Mouse (Mus musculus): ENCODE measurements around the gene Mllt3. TPM values are rescaled to one million over a fixed set of nuclear protein-coding genes. Genes with fewer than 3 reads are reported as not detected.

The Mllt3 gene
- polyA plus RNA-seq, 1 experiment from 2014 or later: 67.6 TPM

DNA sequence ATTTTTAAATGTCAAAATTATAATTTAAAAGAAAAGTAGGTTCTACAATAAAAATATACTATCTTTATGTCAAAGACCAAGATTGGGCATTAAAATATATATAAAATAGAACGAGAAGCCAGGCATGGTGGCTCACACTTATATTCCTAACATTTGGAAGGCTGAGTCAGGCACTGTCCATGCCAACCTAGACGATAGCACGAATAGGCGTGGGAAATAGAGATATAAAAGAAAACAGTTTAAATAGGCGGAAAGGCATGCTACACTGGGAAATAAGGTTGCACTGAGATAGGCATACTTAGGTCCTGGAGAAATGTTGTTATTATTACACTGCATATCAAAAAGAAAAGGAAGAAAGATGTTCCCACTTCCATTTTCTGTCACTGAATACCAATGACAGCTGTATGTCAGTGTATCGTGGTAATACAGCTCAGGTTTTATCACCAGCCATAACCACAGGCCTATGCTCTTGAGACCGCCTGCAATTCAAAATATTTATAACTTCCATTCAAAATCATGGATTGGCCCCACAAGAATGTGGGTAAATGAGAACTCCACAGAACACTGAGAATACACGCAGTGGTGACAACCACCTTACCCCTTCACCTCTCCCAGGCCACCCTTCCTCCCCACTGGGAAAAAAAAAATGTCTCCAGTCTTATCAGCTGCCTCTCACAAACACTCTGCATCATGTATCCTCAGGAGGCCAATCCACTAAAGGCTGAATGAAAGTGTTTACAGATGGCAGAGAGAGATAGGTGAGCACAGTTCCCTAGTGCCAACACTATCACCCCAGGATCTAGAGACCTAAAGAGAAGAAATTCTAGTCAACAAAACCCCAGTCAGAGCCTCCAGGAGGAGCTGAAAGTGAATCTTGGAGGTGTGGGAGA lies 102.6 kb downstream of the Mllt3 start:
- Histone ChIP-seq H3K4me3 (ENCODE audit: low read depth, low read length) (no peak overlapping the region), H3K27me3 (ENCODE audit: control insufficient read depth, insufficient read depth, low read length) (no peaks in the 10 kb centered on the region), H3K9me3 (replicated peaks; ENCODE audit: control insufficient read depth, low read length) (no peaks in the 10 kb centered on the region), H3K27ac (ENCODE audit: low read depth, low read length) (no peak overlapping the region), H3K4me2 (no peak overlapping the region), H3K36me3 (ENCODE audit: control insufficient read depth, insufficient read depth, low read length) (peaks cover 3% of the 10 kb centered on the region; the same call in 1 of the 2 replicates), H3K4me1 (ENCODE audit: control insufficient read depth, insufficient read depth, low read length) (peaks cover 33% of the 10 kb centered on the region), H3K9ac (ENCODE audit: low read depth, low read length) (no peak overlapping the region)
- 77% methylated on average over 8 of the region's 8 CpGs for WGBS (ENCODE audit: insufficient replicate concordance)
- ATAC-seq (replicated peaks; ENCODE audit: insufficient number of reproducible peaks, low FRiP score, low TSS enrichment): no peak

DNA sequence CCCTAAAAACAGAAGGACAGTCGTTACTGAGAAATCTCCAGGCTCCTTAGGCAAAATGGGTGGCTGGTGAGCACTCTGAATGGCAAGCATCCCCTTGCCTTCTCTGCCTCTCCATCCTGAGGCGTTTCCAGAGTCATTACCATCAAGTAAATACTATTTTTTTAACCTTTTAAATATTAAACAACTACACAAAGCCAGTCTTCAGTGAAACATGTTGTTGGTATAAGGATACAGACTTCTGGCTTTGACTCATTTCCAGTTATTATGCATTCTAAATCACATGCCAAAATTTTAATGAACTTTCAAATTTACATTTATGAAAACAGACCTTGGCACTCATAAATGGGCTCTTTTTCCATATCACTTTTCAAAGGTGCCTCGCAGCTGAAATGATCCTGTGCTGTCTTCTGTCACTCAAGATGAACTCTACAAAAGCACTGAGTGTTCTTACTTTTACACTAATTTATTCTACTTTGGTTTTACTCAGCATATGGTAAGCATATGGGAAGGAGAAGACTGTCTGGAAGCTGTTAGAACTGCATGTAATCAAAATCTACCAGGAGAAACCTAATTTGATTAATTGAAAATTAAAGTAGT lies 104.5 kb downstream of the Mllt3 start:
- Histone ChIP-seq H3K36me3 (ENCODE audit: control insufficient read depth, insufficient read depth, low read length) (peaks cover 3% of the 10 kb centered on the region; the same call in 1 of the 2 replicates), H3K4me3 (ENCODE audit: low read depth, low read length) (no peak overlapping the region), H3K9ac (ENCODE audit: low read depth, low read length) (no peak overlapping the region), H3K4me2 (no peak overlapping the region), H3K27ac (ENCODE audit: low read depth, low read length) (no peak overlapping the region), H3K27me3 (ENCODE audit: control insufficient read depth, insufficient read depth, low read length) (no peaks in the 10 kb centered on the region), H3K4me1 (ENCODE audit: control insufficient read depth, insufficient read depth, low read length) (peaks cover 18% of the 10 kb centered on the region), H3K9me3 (replicated peaks; ENCODE audit: control insufficient read depth, low read length) (no peaks in the 10 kb centered on the region)
- ATAC-seq (replicated peaks; ENCODE audit: insufficient number of reproducible peaks, low FRiP score, low TSS enrichment): no peak
- 68% methylated on average over 3 of the region's 3 CpGs for WGBS (ENCODE audit: insufficient replicate concordance)

DNA sequence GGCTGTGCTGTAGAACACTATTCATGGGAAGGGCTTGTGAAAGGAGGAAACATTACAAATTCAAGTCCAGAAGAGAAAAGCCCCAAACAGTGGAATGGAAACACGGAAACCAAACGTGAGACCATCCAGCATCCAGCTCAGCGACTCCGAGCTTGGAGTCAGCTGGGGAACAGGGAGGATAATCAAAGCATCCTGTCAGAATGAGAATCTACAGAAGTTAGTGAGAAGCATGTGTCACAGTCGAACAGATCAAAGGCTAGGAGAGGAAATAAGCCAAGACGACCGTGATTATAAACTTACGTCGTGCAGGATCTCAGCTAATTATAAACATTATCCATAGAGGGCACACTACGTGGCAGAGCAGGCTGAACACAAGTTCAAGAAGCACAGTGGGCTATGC lies 105.8 kb downstream of the Mllt3 start:
- Histone ChIP-seq H3K9me3 (replicated peaks; ENCODE audit: control insufficient read depth, low read length) (no peaks in the 10 kb centered on the region), H3K4me1 (ENCODE audit: control insufficient read depth, insufficient read depth, low read length) (peaks cover 12% of the 10 kb centered on the region), H3K36me3 (ENCODE audit: control insufficient read depth, insufficient read depth, low read length) (peaks cover 3% of the 10 kb centered on the region; the same call in 1 of the 2 replicates), H3K9ac (ENCODE audit: low read depth, low read length) (no peak overlapping the region), H3K27ac (ENCODE audit: low read depth, low read length) (no peak overlapping the region), H3K4me2 (no peak overlapping the region), H3K27me3 (ENCODE audit: control insufficient read depth, insufficient read depth, low read length) (no peaks in the 10 kb centered on the region), H3K4me3 (ENCODE audit: low read depth, low read length) (no peak overlapping the region)
- no peak for ATAC-seq (replicated peaks; ENCODE audit: insufficient number of reproducible peaks, low FRiP score, low TSS enrichment)
- 47% methylated on average over 10 of the region's 10 CpGs for WGBS (ENCODE audit: insufficient replicate concordance)

DNA sequence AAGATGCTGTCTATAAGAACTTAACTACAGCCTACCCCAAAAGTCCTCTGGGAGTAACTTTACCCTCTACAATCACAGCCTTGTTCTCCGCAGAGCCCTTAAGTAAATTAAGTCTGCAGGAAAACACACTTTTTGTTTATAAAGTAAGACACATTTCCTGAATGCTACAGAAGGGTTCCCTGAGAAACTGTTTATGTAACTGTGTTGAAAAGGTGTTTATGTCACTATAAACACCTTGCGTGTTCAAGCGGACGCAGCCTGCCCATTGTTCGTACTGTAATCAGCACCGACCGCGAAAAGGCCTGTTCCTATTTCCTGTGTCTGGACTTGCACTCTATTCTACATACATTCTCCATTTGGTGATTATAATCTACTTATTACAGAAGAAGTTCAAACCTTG lies 112.5 kb downstream of the Mllt3 start:
- H3K4me2 ChIP-seq: no peak overlapping the region

DNA sequence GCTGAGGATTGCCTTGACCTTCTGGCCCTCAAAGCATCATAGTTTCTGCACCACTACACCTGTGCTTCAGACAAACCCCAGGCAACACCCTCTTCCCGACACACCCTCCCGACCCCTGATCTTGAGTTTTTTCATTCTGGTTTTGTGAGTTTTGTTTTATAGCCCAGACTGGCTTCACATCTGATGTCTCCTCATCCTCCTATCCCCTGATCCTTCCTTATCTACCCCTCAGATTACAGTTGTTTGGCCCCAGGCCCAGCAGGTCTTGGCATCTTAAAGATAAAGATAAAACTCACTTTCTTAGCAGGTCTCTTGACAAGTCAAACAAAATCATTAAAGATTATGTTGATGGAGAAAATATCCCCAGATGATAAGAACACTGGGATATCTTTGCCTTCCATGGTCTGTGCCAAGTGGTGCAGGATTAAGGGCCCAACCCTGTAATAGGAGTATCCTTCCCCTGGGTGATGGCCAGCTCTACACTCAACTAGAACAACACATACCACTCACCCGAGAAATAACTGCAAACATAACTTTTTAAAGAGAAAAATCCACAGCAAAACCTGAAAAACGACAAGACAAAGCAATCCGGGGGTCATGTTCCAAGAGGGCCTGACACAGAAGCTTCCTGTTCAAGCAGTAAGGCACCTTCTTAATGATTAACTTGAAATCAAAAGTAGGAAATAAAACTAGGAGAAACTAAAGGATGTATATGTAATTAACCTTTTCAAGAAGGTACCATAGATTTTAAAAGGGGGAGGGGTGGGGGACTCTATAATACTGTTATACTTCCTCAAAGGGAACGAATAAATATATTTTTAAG lies 121.8 kb downstream of the Mllt3 start:
- Histone ChIP-seq H3K27me3 (ENCODE audit: control insufficient read depth, insufficient read depth, low read length) (no peaks in the 10 kb centered on the region), H3K4me1 (ENCODE audit: control insufficient read depth, insufficient read depth, low read length) (no peaks in the 10 kb centered on the region), H3K4me2 (no peak overlapping the region), H3K36me3 (ENCODE audit: control insufficient read depth, insufficient read depth, low read length) (no peaks in the 10 kb centered on the region), H3K9ac (ENCODE audit: low read depth, low read length) (no peak overlapping the region), H3K27ac (ENCODE audit: low read depth, low read length) (no peak overlapping the region), H3K9me3 (replicated peaks; ENCODE audit: control insufficient read depth, low read length) (no peaks in the 10 kb centered on the region), H3K4me3 (ENCODE audit: low read depth, low read length) (no peak overlapping the region)
- no peak for ATAC-seq (replicated peaks; ENCODE audit: insufficient number of reproducible peaks, low FRiP score, low TSS enrichment)
- WGBS (ENCODE audit: insufficient replicate concordance): 74% methylated on average over 6 of the region's 6 CpGs

More for the DNA sequence above, 112.5 kb downstream of the Mllt3 start:
- no peak for ATAC-seq (replicated peaks; ENCODE audit: insufficient number of reproducible peaks, low FRiP score, low TSS enrichment)
- H3K36me3 ChIP-seq (ENCODE audit: control insufficient read depth, insufficient read depth, low read length): no peaks in the 10 kb centered on the region
- WGBS (ENCODE audit: insufficient replicate concordance): 64% methylated on average over 8 of the region's 8 CpGs
- no peaks in the 10 kb centered on the region for H3K27me3 ChIP-seq (ENCODE audit: control insufficient read depth, insufficient read depth, low read length)
- H3K9ac ChIP-seq (ENCODE audit: low read depth, low read length): no peak overlapping the region
- no peaks in the 10 kb centered on the region for H3K9me3 ChIP-seq (replicated peaks; ENCODE audit: control insufficient read depth, low read length)
- H3K4me1 ChIP-seq (ENCODE audit: control insufficient read depth, insufficient read depth, low read length): 0 out of 2 replicates have a peak, but pooled peaks cover 6% of the 10 kb centered on the region
- H3K27ac ChIP-seq (ENCODE audit: low read depth, low read length): no peak overlapping the region
- H3K4me3 ChIP-seq (ENCODE audit: low read depth, low read length): no peak overlapping the region

DNA sequence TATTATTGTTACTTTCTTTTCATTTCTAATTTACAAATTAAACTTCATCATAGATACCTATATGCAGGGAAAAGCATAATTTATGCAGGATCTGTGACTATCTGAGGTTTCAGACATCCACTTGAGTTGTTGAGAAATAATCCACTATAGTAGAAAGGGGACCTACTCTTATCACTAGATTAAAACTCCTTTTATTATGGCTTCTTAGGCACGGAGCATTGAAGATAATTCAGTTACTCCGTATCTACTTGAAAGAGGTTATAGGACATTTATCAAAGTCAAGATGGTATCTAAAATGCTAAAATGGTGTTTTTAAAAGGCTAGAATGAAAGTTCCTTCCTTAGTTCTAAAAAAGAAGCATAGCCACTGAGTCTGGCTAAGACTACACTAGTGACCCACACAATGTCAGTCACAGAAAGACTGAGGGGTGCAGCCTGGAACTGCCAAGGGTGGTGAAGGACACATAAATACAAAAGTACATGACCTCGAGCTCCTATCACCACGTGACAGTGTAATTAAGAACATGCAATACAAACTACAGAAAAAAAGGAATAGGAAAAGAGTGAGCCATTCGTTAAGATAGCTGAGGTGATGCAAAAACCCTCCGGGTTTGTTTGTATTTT lies 127.9 kb downstream of the Mllt3 start:
- no peaks in the 10 kb centered on the region for H3K4me1 ChIP-seq (ENCODE audit: control insufficient read depth, insufficient read depth, low read length)
- WGBS (ENCODE audit: insufficient replicate concordance): 53% methylated on average over 6 of the region's 6 CpGs
- no peaks in the 10 kb centered on the region for H3K36me3 ChIP-seq (ENCODE audit: control insufficient read depth, insufficient read depth, low read length)
- H3K27ac ChIP-seq (ENCODE audit: low read depth, low read length): no peak overlapping the region
- no peak for ATAC-seq (replicated peaks; ENCODE audit: insufficient number of reproducible peaks, low FRiP score, low TSS enrichment)
- H3K27me3 ChIP-seq (ENCODE audit: control insufficient read depth, insufficient read depth, low read length): no peaks in the 10 kb centered on the region
- H3K4me2 ChIP-seq: no peak overlapping the region
- no peaks in the 10 kb centered on the region for H3K9me3 ChIP-seq (replicated peaks; ENCODE audit: control insufficient read depth, low read length)
- no peak overlapping the region for H3K9ac ChIP-seq (ENCODE audit: low read depth, low read length)
- H3K4me3 ChIP-seq (ENCODE audit: low read depth, low read length): no peak overlapping the region

DNA sequence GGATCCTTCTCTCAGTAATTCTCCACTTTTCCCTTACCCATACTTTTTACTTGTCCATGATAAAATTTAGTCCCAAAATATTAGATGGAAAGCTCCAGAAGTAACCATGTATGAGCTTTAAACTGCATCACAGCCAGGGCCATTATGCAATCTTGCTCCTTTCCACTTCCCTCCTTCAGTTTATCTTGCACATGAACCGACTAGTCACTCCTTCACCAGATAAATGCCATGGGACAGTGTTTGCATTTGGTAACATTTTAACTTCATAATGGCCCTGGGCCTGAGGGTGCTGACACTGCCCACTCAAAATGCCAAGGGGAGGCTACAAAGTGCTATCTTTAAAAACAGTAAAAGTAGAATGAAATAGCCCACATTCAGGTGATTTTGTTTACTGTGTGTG lies 128.4 kb downstream of the Mllt3 start:
- no peak for ATAC-seq (replicated peaks; ENCODE audit: insufficient number of reproducible peaks, low FRiP score, low TSS enrichment)
- 23% methylated on average over 1 of the region's 1 CpGs for WGBS (ENCODE audit: insufficient replicate concordance)
- no peak overlapping the region for H3K9ac ChIP-seq (ENCODE audit: low read depth, low read length)
- H3K4me2 ChIP-seq: no peak overlapping the region
- H3K27me3 ChIP-seq (ENCODE audit: control insufficient read depth, insufficient read depth, low read length): no peaks in the 10 kb centered on the region
- H3K9me3 ChIP-seq (replicated peaks; ENCODE audit: control insufficient read depth, low read length): no peaks in the 10 kb centered on the region
- no peak overlapping the region for H3K27ac ChIP-seq (ENCODE audit: low read depth, low read length)
- no peaks in the 10 kb centered on the region for H3K36me3 ChIP-seq (ENCODE audit: control insufficient read depth, insufficient read depth, low read length)
- no peak overlapping the region for H3K4me3 ChIP-seq (ENCODE audit: low read depth, low read length)
- no peaks in the 10 kb centered on the region for H3K4me1 ChIP-seq (ENCODE audit: control insufficient read depth, insufficient read depth, low read length)

DNA sequence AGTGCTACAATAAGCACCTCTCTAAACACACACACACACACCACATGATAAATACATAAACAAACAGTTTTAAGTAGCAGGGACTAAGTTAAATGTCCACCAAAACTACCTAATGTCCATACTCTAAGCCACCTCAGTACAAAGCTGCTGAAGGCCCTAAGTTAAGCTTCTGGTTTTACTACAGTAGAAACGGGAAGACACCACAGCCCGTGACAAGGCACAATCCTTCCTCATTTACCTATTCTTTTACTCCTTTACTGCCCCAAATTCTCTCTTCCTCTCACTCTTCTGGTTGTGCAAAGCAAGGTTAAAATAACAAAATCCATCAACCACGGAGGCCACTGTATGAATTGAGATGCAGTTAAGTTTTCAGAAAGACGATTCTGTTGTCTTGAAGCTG lies 130.6 kb downstream of the Mllt3 start:
- H3K4me1 ChIP-seq (ENCODE audit: control insufficient read depth, insufficient read depth, low read length): peaks cover 5% of the 10 kb centered on the region; the same call in 1 of the 2 replicates
- H3K36me3 ChIP-seq (ENCODE audit: control insufficient read depth, insufficient read depth, low read length): no peaks in the 10 kb centered on the region
- H3K4me2 ChIP-seq: no peak overlapping the region
- H3K9ac ChIP-seq (ENCODE audit: low read depth, low read length): no peak overlapping the region
- H3K9me3 ChIP-seq (replicated peaks; ENCODE audit: control insufficient read depth, low read length): no peaks in the 10 kb centered on the region
- no peak overlapping the region for H3K27ac ChIP-seq (ENCODE audit: low read depth, low read length)
- 92% methylated on average over 4 of the region's 4 CpGs for WGBS (ENCODE audit: insufficient replicate concordance)
- ATAC-seq (replicated peaks; ENCODE audit: insufficient number of reproducible peaks, low FRiP score, low TSS enrichment): no peak
- H3K27me3 ChIP-seq (ENCODE audit: control insufficient read depth, insufficient read depth, low read length): no peaks in the 10 kb centered on the region
- no peak overlapping the region for H3K4me3 ChIP-seq (ENCODE audit: low read depth, low read length)
